Mouse (Mus musculus): ENCODE measurements around the gene Kcnk7. TPM values are rescaled to one million over a fixed set of nuclear protein-coding genes. Genes with fewer than 3 reads are reported as not detected.
"Not testable (repeated sequence)": the region's sequence is repeated elsewhere in the genome, so short reads cannot be mapped to it uniquely, and the experiment has no call there.

Kcnk7 gene
- polyA plus RNA-seq, 1 experiment from 2014 or later, result not detected

GRCm38 (mm10) chr19:5666386-5666785, 37.8 kb upstream of the Kcnk7 start:
- WGBS, result 94% methylated on average over 18 of the region's 18 CpGs
- Histone ChIP-seq H3K4me2 (ENCODE audit: low read depth, severe bottlenecking) (no peak overlapping the region), H3K4me3 (ENCODE audit: low read depth, low read length) (no peak overlapping the region), H3K27ac (replicated peaks; ENCODE audit: low read depth, low read length) (no peak overlapping the region), H3K9ac (ENCODE audit: low read length) (no peak overlapping the region), H3K4me1 (ENCODE audit: control insufficient read depth, insufficient read depth, low read length) (peaks cover 18% of the 10 kb centered on the region), H3K9me3 (ENCODE audit: control insufficient read depth, low read length) (no peaks in the 10 kb centered on the region), H3K27me3 (ENCODE audit: control insufficient read depth, insufficient read depth, low read length) (no peaks in the 10 kb centered on the region), H3K36me3 (ENCODE audit: control insufficient read depth, insufficient read depth, low read length) (peaks cover 23% of the 10 kb centered on the region)
- ATAC-seq (ENCODE audit: insufficient number of reproducible peaks, low FRiP score, low TSS enrichment, low read depth), result no peak
- DNase-seq (ENCODE audit: low spot score), result no peak

GRCm38 (mm10) chr19:5668372-5668771, 35.8 kb upstream of the Kcnk7 start:
- no peak for ATAC-seq (ENCODE audit: insufficient number of reproducible peaks, low FRiP score, low TSS enrichment, low read depth)
- Histone ChIP-seq H3K4me1 (ENCODE audit: control insufficient read depth, insufficient read depth, low read length) (0 out of 2 replicates have a peak, but pooled peaks cover 6% of the 10 kb centered on the region), H3K27me3 (ENCODE audit: control insufficient read depth, insufficient read depth, low read length) (no peaks in the 10 kb centered on the region), H3K27ac (replicated peaks; ENCODE audit: low read depth, low read length) (no peak overlapping the region), H3K36me3 (ENCODE audit: control insufficient read depth, insufficient read depth, low read length) (peaks cover 35% of the 10 kb centered on the region), H3K4me2 (ENCODE audit: low read depth, severe bottlenecking) (no peak overlapping the region), H3K9me3 (ENCODE audit: control insufficient read depth, low read length) (no peaks in the 10 kb centered on the region), H3K9ac (ENCODE audit: low read length) (no peak overlapping the region), H3K4me3 (ENCODE audit: low read depth, low read length) (no peak overlapping the region)
- whole genome bisulfite sequencing, result 91% methylated on average over 4 of the region's 4 CpGs
- no peak for DNase-seq (ENCODE audit: low spot score)

- H3K4me3 ChIP-seq (ENCODE audit: low read depth, low read length), result no peak overlapping the region
- WGBS, result 81% methylated on average over 4 of the region's 4 CpGs
- H3K27ac ChIP-seq (replicated peaks; ENCODE audit: low read depth, low read length), result no peak overlapping the region
- no peak overlapping the region for H3K4me2 ChIP-seq (ENCODE audit: low read depth, severe bottlenecking)
- peaks cover 45% of the 10 kb centered on the region for H3K36me3 ChIP-seq (ENCODE audit: control insufficient read depth, insufficient read depth, low read length)
- no peaks in the 10 kb centered on the region for H3K4me1 ChIP-seq (ENCODE audit: control insufficient read depth, insufficient read depth, low read length)
- no peak overlapping the region for H3K9ac ChIP-seq (ENCODE audit: low read length)
- no peaks in the 10 kb centered on the region for H3K27me3 ChIP-seq (ENCODE audit: control insufficient read depth, insufficient read depth, low read length)
- no peak for ATAC-seq (ENCODE audit: insufficient number of reproducible peaks, low FRiP score, low TSS enrichment, low read depth)
- no peaks in the 10 kb centered on the region for H3K9me3 ChIP-seq (ENCODE audit: control insufficient read depth, low read length)
- no peak for DNase-seq (ENCODE audit: low spot score)
Observed at GRCm38 (mm10) chr19:5680432-5680831, 23.7 kb upstream of the Kcnk7 start.

GRCm38 (mm10) chr19:5684236-5684635, 19.9 kb upstream of the Kcnk7 start:
- WGBS, result 88% methylated on average over 12 of the region's 12 CpGs

GRCm38 (mm10) chr19:5684985-5685384, 19.2 kb upstream of the Kcnk7 start:
- ATAC-seq (ENCODE audit: insufficient number of reproducible peaks, low FRiP score, low TSS enrichment, low read depth) (no peak), DNase-seq (ENCODE audit: low spot score) (no peak)
- H3K27me3 ChIP-seq (ENCODE audit: control insufficient read depth, insufficient read depth, low read length), result no peaks in the 10 kb centered on the region
- peak overlapping the region; percentile 30 for H3K9ac ChIP-seq (ENCODE audit: low read length)
- no peak overlapping the region for H3K4me3 ChIP-seq (ENCODE audit: low read depth, low read length)
- peaks cover 8% of the 10 kb centered on the region; the same call in 1 of the 2 replicates for H3K4me1 ChIP-seq (ENCODE audit: control insufficient read depth, insufficient read depth, low read length)
- H3K27ac ChIP-seq (replicated peaks; ENCODE audit: low read depth, low read length), result no peak overlapping the region
- H3K9me3 ChIP-seq (ENCODE audit: control insufficient read depth, low read length), result no peaks in the 10 kb centered on the region
- peaks cover 33% of the 10 kb centered on the region for H3K36me3 ChIP-seq (ENCODE audit: control insufficient read depth, insufficient read depth, low read length)
- WGBS, result 92% methylated on average over 13 of the region's 13 CpGs
- no peak overlapping the region for H3K4me2 ChIP-seq (ENCODE audit: low read depth, severe bottlenecking)

More at GRCm38 (mm10) chr19:5684236-5684635, 19.9 kb upstream of the Kcnk7 start:
- Histone ChIP-seq H3K9ac (ENCODE audit: low read length) (no peak overlapping the region), H3K27ac (replicated peaks; ENCODE audit: low read depth, low read length) (no peak overlapping the region), H3K4me3 (ENCODE audit: low read depth, low read length) (no peak overlapping the region), H3K4me1 (ENCODE audit: control insufficient read depth, insufficient read depth, low read length) (peaks cover 8% of the 10 kb centered on the region; the same call in 1 of the 2 replicates), H3K4me2 (ENCODE audit: low read depth, severe bottlenecking) (no peak overlapping the region), H3K36me3 (ENCODE audit: control insufficient read depth, insufficient read depth, low read length) (peaks cover 34% of the 10 kb centered on the region), H3K9me3 (ENCODE audit: control insufficient read depth, low read length) (no peaks in the 10 kb centered on the region), H3K27me3 (ENCODE audit: control insufficient read depth, insufficient read depth, low read length) (no peaks in the 10 kb centered on the region)
- DNase-seq (ENCODE audit: low spot score) (no peak), ATAC-seq (ENCODE audit: insufficient number of reproducible peaks, low FRiP score, low TSS enrichment, low read depth) (no peak)

GRCm38 (mm10) chr19:5685431-5685830, 18.7 kb upstream of the Kcnk7 start:
- Histone ChIP-seq H3K4me2 (ENCODE audit: low read depth, severe bottlenecking) (no peak overlapping the region), H3K27me3 (ENCODE audit: control insufficient read depth, insufficient read depth, low read length) (no peaks in the 10 kb centered on the region), H3K9ac (ENCODE audit: low read length) (no peak overlapping the region), H3K36me3 (ENCODE audit: control insufficient read depth, insufficient read depth, low read length) (peaks cover 29% of the 10 kb centered on the region), H3K4me1 (ENCODE audit: control insufficient read depth, insufficient read depth, low read length) (peaks cover 11% of the 10 kb centered on the region), H3K4me3 (ENCODE audit: low read depth, low read length) (no peak overlapping the region), H3K27ac (replicated peaks; ENCODE audit: low read depth, low read length) (no peak overlapping the region), H3K9me3 (ENCODE audit: control insufficient read depth, low read length) (no peaks in the 10 kb centered on the region)
- WGBS, result 95% methylated on average over 19 of the region's 19 CpGs
- DNase-seq (ENCODE audit: low spot score), result no peak
- no peak for ATAC-seq (ENCODE audit: insufficient number of reproducible peaks, low FRiP score, low TSS enrichment, low read depth)

- Histone ChIP-seq H3K4me3 (ENCODE audit: low read depth, low read length) (no peak overlapping the region), H3K27me3 (ENCODE audit: control insufficient read depth, insufficient read depth, low read length) (no peaks in the 10 kb centered on the region), H3K4me2 (ENCODE audit: low read depth, severe bottlenecking) (no peak overlapping the region), H3K36me3 (ENCODE audit: control insufficient read depth, insufficient read depth, low read length) (peaks cover 28% of the 10 kb centered on the region), H3K27ac (replicated peaks; ENCODE audit: low read depth, low read length) (no peak overlapping the region), H3K4me1 (ENCODE audit: control insufficient read depth, insufficient read depth, low read length) (peaks cover 15% of the 10 kb centered on the region), H3K9me3 (ENCODE audit: control insufficient read depth, low read length) (no peaks in the 10 kb centered on the region), H3K9ac (ENCODE audit: low read length) (no peak overlapping the region)
- no peak for ATAC-seq (ENCODE audit: insufficient number of reproducible peaks, low FRiP score, low TSS enrichment, low read depth)
- 97% methylated on average over 11 of the region's 11 CpGs for WGBS
- no peak for DNase-seq (ENCODE audit: low spot score)
Observed at GRCm38 (mm10) chr19:5685861-5686260, 18.3 kb upstream of the Kcnk7 start.

GRCm38 (mm10) chr19:5686437-5686836, 17.7 kb upstream of the Kcnk7 start:
- no peak overlapping the region for H3K4me2 ChIP-seq (ENCODE audit: low read depth, severe bottlenecking)
- DNase-seq (ENCODE audit: low spot score) (no peak), ATAC-seq (ENCODE audit: insufficient number of reproducible peaks, low FRiP score, low TSS enrichment, low read depth) (no peak)
- no peak overlapping the region for H3K9ac ChIP-seq (ENCODE audit: low read length)
- H3K27ac ChIP-seq (replicated peaks; ENCODE audit: low read depth, low read length), result no peak overlapping the region
- WGBS, result 92% methylated on average over 13 of the region's 13 CpGs
- no peaks in the 10 kb centered on the region for H3K27me3 ChIP-seq (ENCODE audit: control insufficient read depth, insufficient read depth, low read length)
- H3K9me3 ChIP-seq (ENCODE audit: control insufficient read depth, low read length), result no peaks in the 10 kb centered on the region
- peaks cover 31% of the 10 kb centered on the region for H3K36me3 ChIP-seq (ENCODE audit: control insufficient read depth, insufficient read depth, low read length)
- no peak overlapping the region for H3K4me3 ChIP-seq (ENCODE audit: low read depth, low read length)
- H3K4me1 ChIP-seq (ENCODE audit: control insufficient read depth, insufficient read depth, low read length), result peaks cover 21% of the 10 kb centered on the region

GRCm38 (mm10) chr19:5686954-5687353, 17.2 kb upstream of the Kcnk7 start:
- WGBS, result 97% methylated on average over 12 of the region's 12 CpGs
- Histone ChIP-seq H3K4me1 (ENCODE audit: control insufficient read depth, insufficient read depth, low read length) (peaks cover 26% of the 10 kb centered on the region), H3K36me3 (ENCODE audit: control insufficient read depth, insufficient read depth, low read length) (peaks cover 31% of the 10 kb centered on the region), H3K4me2 (ENCODE audit: low read depth, severe bottlenecking) (peak overlapping the region; percentile 99; the same call in 1 of the 2 replicates), H3K9ac (ENCODE audit: low read length) (peak overlapping the region; percentile 75; the same call in 1 of the 2 replicates)
- H3K27ac ChIP-seq (replicated peaks; ENCODE audit: low read depth, low read length); H3K27me3 ChIP-seq (ENCODE audit: control insufficient read depth, insufficient read depth, low read length); ATAC-seq (ENCODE audit: insufficient number of reproducible peaks, low FRiP score, low TSS enrichment, low read depth); H3K4me3 ChIP-seq (ENCODE audit: low read depth, low read length); DNase-seq (ENCODE audit: low spot score); H3K9me3 ChIP-seq (ENCODE audit: control insufficient read depth, low read length): not testable (repeated sequence)
